Mouse (Mus musculus): ENCODE results near the gene Tnfrsf1a. TPM values are rescaled to one million over a fixed set of nuclear protein-coding genes. Genes with fewer than 3 reads are reported as not detected.

Tnfrsf1a gene
- polyA plus RNA-seq, 1 experiment from 2014 or later: 11.6 TPM

DNA sequence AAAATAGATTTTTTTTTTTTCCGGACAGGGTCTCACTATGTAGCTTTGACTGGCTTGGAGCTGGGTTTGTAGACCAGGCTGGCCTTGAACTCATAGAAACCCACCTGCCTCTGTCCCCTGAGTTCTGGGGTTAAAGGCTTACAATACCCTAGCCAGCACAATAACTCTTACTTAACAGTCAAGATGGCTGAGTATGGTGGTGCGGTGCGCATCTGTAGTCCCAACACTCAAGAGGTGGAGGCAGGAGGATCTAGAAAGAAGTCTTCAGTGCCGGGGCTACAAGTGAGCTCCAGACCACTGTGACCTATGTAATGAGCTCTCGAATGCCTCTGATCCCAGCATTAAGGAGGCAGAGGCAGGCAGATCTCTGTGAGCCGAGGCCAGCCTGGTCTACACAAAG is 62.5 kb downstream of the Tnfrsf1a start:
- no peaks in the 10 kb centered on the region for H3K9me3 ChIP-seq
- WGBS: 95% methylated on average over 6 of the region's 6 CpGs
- no peaks in the 10 kb centered on the region for H3K4me1 ChIP-seq
- no peak overlapping the region for H3K27ac ChIP-seq
- no peaks in the 10 kb centered on the region for H3K27me3 ChIP-seq (replicated peaks)
- ATAC-seq (replicated peaks): no peak
- H3K36me3 ChIP-seq (replicated peaks): no peaks in the 10 kb centered on the region
- no peak overlapping the region for H3K9ac ChIP-seq
- no peak overlapping the region for H3K4me3 ChIP-seq
- H3K4me2 ChIP-seq: no peak overlapping the region

Other genes starting within 250 kb of the Tnfrsf1a start
- gene Nop2, start 217.5 kb upstream of the Tnfrsf1a start, polyA plus RNA-seq (2015; fragmentation: Nextera tagmentation; extraction: Ambion mirVana): 48.4 and 49.1 TPM in 2 replicates
- 22.0 and 23.3 TPM in 2 replicates for gene Iffo1, start 204.1 kb upstream of the Tnfrsf1a start, polyA plus RNA-seq (2015; fragmentation: Nextera tagmentation; extraction: Ambion mirVana)
- gene Gapdh, start 182.9 kb upstream of the Tnfrsf1a start, polyA plus RNA-seq (2015; fragmentation: Nextera tagmentation; extraction: Ambion mirVana): 1,389 and 1,453 TPM in 2 replicates
- gene Ncapd2, start 157.7 kb upstream of the Tnfrsf1a start, polyA plus RNA-seq (2015; fragmentation: Nextera tagmentation; extraction: Ambion mirVana): 58.3 and 58.6 TPM in 2 replicates
- 129 and 131 TPM in 2 replicates for gene Mrpl51, start 157.6 kb upstream of the Tnfrsf1a start, polyA plus RNA-seq (2015; fragmentation: Nextera tagmentation; extraction: Ambion mirVana)
- gene Vamp1, start 133.8 kb upstream of the Tnfrsf1a start, polyA plus RNA-seq (2015; fragmentation: Nextera tagmentation; extraction: Ambion mirVana): 15.5 and 16.5 TPM in 2 replicates
- 6.3 TPM in 2 replicates for gene Tapbpl, start 117.5 kb upstream of the Tnfrsf1a start, polyA plus RNA-seq (2015; fragmentation: Nextera tagmentation; extraction: Ambion mirVana)
- 1.4 and 2.3 TPM in 2 replicates for gene Cd27, start 112.4 kb upstream of the Tnfrsf1a start, polyA plus RNA-seq (2015; fragmentation: Nextera tagmentation; extraction: Ambion mirVana)
- gene Tuba3a, start 63.3 kb upstream of the Tnfrsf1a start, polyA plus RNA-seq (2015; fragmentation: Nextera tagmentation; extraction: Ambion mirVana): not detected in 2 replicates
- gene Ltbr, start 35.5 kb upstream of the Tnfrsf1a start, polyA plus RNA-seq (2015; fragmentation: Nextera tagmentation; extraction: Ambion mirVana): 14.2 and 16.4 TPM in 2 replicates
- gene Scnn1a, start 28.7 kb upstream of the Tnfrsf1a start, polyA plus RNA-seq (2015; fragmentation: Nextera tagmentation; extraction: Ambion mirVana): 0.70 and 0.72 TPM in 2 replicates
- 0.23 and 0.32 TPM in 2 replicates for gene Plekhg6, start 31.4 kb downstream of the Tnfrsf1a start, polyA plus RNA-seq (2015; fragmentation: Nextera tagmentation; extraction: Ambion mirVana)
- 58.9 and 66.9 TPM in 2 replicates for gene Cd9, start 145.4 kb downstream of the Tnfrsf1a start, polyA plus RNA-seq (2015; fragmentation: Nextera tagmentation; extraction: Ambion mirVana)
- 10.8 and 11.3 TPM in 2 replicates for gene Vwf, start 197.4 kb downstream of the Tnfrsf1a start, polyA plus RNA-seq (2015; fragmentation: Nextera tagmentation; extraction: Ambion mirVana)